Mouse (Mus musculus) embryonic facial prominence, embryonic 10.5 days (tissue): ENCODE results near the gene Ahdc1. TPM values are rescaled to one million over a fixed set of nuclear protein-coding genes. Genes with fewer than 3 reads are reported as not detected.
A peak's percentile ranks its signal among the peaks of the same experiment; 100 is the strongest.

Experiments
- DNase-seq: peaks from one replicate; pipeline ENCODE4 v3.0.0-alpha.2; 2017; ENCODE audit warnings: low spot score
- H3K27ac ChIP-seq: fragments of 300-500 bp; sonication (generic); replicated peaks from 2 replicates; pipeline ENCODE4 v1.5.1; 2016; ENCODE audit warnings: mild to moderate bottlenecking
- H3K27me3 ChIP-seq: fragments of 300-500 bp; sonication (generic); replicated peaks from 2 replicates; pipeline ENCODE4 v1.6.1; 2016; ENCODE audit warnings: low read depth, mild to moderate bottlenecking; ENCODE audit not compliant: poor library complexity, severe bottlenecking
- H3K36me3 ChIP-seq: fragments of 300-500 bp; sonication (generic); replicated peaks from 2 replicates; pipeline ENCODE4 v1.6.1; 2016; ENCODE audit warnings: mild to moderate bottlenecking, moderate library complexity
- H3K4me1 ChIP-seq: fragments of 300-500 bp; sonication (generic); 2 replicates; pipeline ENCODE4 v1.6.1; 2016
- H3K4me3 ChIP-seq: fragments of 300-500 bp; sonication (generic); 2 replicates; pipeline ENCODE4 v1.5.1; 2016; ENCODE audit warnings: mild to moderate bottlenecking, moderate library complexity
- H3K9me3 ChIP-seq: fragments of 300-500 bp; sonication (generic); 2 replicates; pipeline ENCODE4 v1.6.1; 2016; ENCODE audit warnings: mild to moderate bottlenecking
- WGBS: fragments of 180-500 bp; shearing (Covaris S2); methylation state at CpG from one replicate; pipeline ENCODE4 v1.1.7; 2016; 5-methylcytosine and 5-hydroxymethylcytosine counted together
- polyA plus RNA-seq: library from polyadenylated mRNA; unstranded; fragments of >200 nt; fragmentation: Nextera tagmentation; extraction: Ambion mirVana; gene quantifications from 2 replicates; pipeline ENCODE4 v1.2.1, GENCODE M21; 2016

Gene Ahdc1
- polyA plus RNA-seq, 1 experiment from 2014 or later = 11.5 TPM

- Histone ChIP-seq H3K27ac (peak overlapping the region; percentile 75; the same call in 1 of the 2 replicates), H3K4me1 (peaks cover 96% of the 10 kb centered on the region), H3K27me3 (peaks cover 10% of the 10 kb centered on the region), H3K4me3 (peak overlapping the region; percentile 99), H3K36me3 (peaks cover 20% of the 10 kb centered on the region; the same call in 1 of the 2 replicates), H3K9me3 (no peaks in the 10 kb centered on the region)
- WGBS = 29% methylated on average over 10 of the region's 10 CpGs
- DNase-seq = no peak
Measured at GRCm38 (mm10) chr4:133014896-133015709, 4.0 kb downstream of the Ahdc1 start.

GRCm38 (mm10) chr4:133015710-133016651, 4.9 kb downstream of the Ahdc1 start:
- H3K4me3 ChIP-seq = peak overlapping the region; percentile 99
- H3K9me3 ChIP-seq = no peaks in the 10 kb centered on the region
- peak overlapping the region; percentile 75 for H3K27ac ChIP-seq
- H3K36me3 ChIP-seq = peaks cover 20% of the 10 kb centered on the region; the same call in 1 of the 2 replicates
- 24% methylated on average over 9 of the region's 9 CpGs for WGBS
- H3K27me3 ChIP-seq = 0 out of 2 replicates have a peak, but pooled peaks cover 1% of the 10 kb centered on the region
- H3K4me1 ChIP-seq = peaks cover 96% of the 10 kb centered on the region
- DNase-seq = no peak

- DNase-seq = no peak
- Histone ChIP-seq H3K4me1 (peaks cover 97% of the 10 kb centered on the region), H3K36me3 (peaks cover 20% of the 10 kb centered on the region; the same call in 1 of the 2 replicates), H3K27ac (peak overlapping the region; percentile 75), H3K4me3 (peak overlapping the region; percentile 99), H3K27me3 (no peaks in the 10 kb centered on the region), H3K9me3 (no peaks in the 10 kb centered on the region)
- WGBS = 38% methylated on average over 4 of the region's 4 CpGs
Measured at GRCm38 (mm10) chr4:133016677-133017415, 5.8 kb downstream of the Ahdc1 start.

- Histone ChIP-seq H3K4me1 (peaks cover 98% of the 10 kb centered on the region), H3K4me3 (peak overlapping the region; percentile 99; the same call in 1 of the 2 replicates), H3K27ac (peak overlapping the region; percentile 75), H3K36me3 (peaks cover 20% of the 10 kb centered on the region), H3K9me3 (no peaks in the 10 kb centered on the region), H3K27me3 (no peaks in the 10 kb centered on the region)
- WGBS = 45% methylated on average over 6 of the region's 6 CpGs
- DNase-seq = no peak
Measured at GRCm38 (mm10) chr4:133017597-133018262, 6.7 kb downstream of the Ahdc1 start.

- Histone ChIP-seq H3K4me3 (no peak overlapping the region), H3K36me3 (peaks cover 25% of the 10 kb centered on the region), H3K27ac (0 out of 2 replicates have a peak overlapping the region, but pooled peaks have one; percentile 40), H3K4me1 (peaks cover 98% of the 10 kb centered on the region), H3K27me3 (no peaks in the 10 kb centered on the region), H3K9me3 (no peaks in the 10 kb centered on the region)
- DNase-seq = no peak
- 68% methylated on average over 3 of the region's 3 CpGs for WGBS
Measured at GRCm38 (mm10) chr4:133018263-133018798, 7.3 kb downstream of the Ahdc1 start.

- Histone ChIP-seq H3K27me3 (no peaks in the 10 kb centered on the region), H3K9me3 (no peaks in the 10 kb centered on the region), H3K27ac (peak overlapping the region; percentile 70), H3K36me3 (peaks cover 36% of the 10 kb centered on the region), H3K4me1 (peaks cover 98% of the 10 kb centered on the region), H3K4me3 (peak overlapping the region; percentile 44)
- 22% methylated on average over 5 of the region's 6 CpGs for WGBS
- DNase-seq = no peak
Measured at GRCm38 (mm10) chr4:133020721-133021120, 9.7 kb downstream of the Ahdc1 start.

- Histone ChIP-seq H3K4me1 (peaks cover 98% of the 10 kb centered on the region), H3K4me3 (peak overlapping the region; percentile 44), H3K36me3 (peaks cover 41% of the 10 kb centered on the region), H3K9me3 (no peaks in the 10 kb centered on the region), H3K27me3 (no peaks in the 10 kb centered on the region), H3K27ac (peak overlapping the region; percentile 70)
- WGBS = 9% methylated on average over 9 of the region's 9 CpGs
- DNase-seq = peak; percentile 49
Measured at GRCm38 (mm10) chr4:133021181-133021671, 10.2 kb downstream of the Ahdc1 start.

- DNase-seq = peak; percentile 52
- H3K27me3 ChIP-seq = no peaks in the 10 kb centered on the region
- peaks cover 98% of the 10 kb centered on the region for H3K4me1 ChIP-seq
- peaks cover 47% of the 10 kb centered on the region for H3K36me3 ChIP-seq
- H3K27ac ChIP-seq = peak overlapping the region; percentile 70
- no peaks in the 10 kb centered on the region for H3K9me3 ChIP-seq
- peak overlapping the region; percentile 44 for H3K4me3 ChIP-seq
- WGBS = 15% methylated on average over 14 of the region's 14 CpGs
Measured at GRCm38 (mm10) chr4:133022217-133022616, 11.2 kb downstream of the Ahdc1 start.

GRCm38 (mm10) chr4:133022954-133023635, 12.0 kb downstream of the Ahdc1 start:
- WGBS = 64% methylated on average over 14 of the region's 14 CpGs
- H3K4me1 ChIP-seq = peaks cover 97% of the 10 kb centered on the region
- DNase-seq = no peak

GRCm38 (mm10) chr4:133023636-133024035, 12.6 kb downstream of the Ahdc1 start:
- Histone ChIP-seq H3K4me3 (no peak overlapping the region), H3K36me3 (peaks cover 47% of the 10 kb centered on the region), H3K27me3 (no peaks in the 10 kb centered on the region), H3K9me3 (no peaks in the 10 kb centered on the region), H3K4me1 (peaks cover 97% of the 10 kb centered on the region), H3K27ac (0 out of 2 replicates have a peak overlapping the region, but pooled peaks have one; percentile 5)
- WGBS = 87% methylated on average over 6 of the region's 6 CpGs
- DNase-seq = no peak

More at GRCm38 (mm10) chr4:133022954-133023635, 12.0 kb downstream of the Ahdc1 start:
- Histone ChIP-seq H3K27me3 (no peaks in the 10 kb centered on the region), H3K27ac (peak overlapping the region; percentile 70), H3K4me3 (peak overlapping the region; percentile 44), H3K36me3 (peaks cover 51% of the 10 kb centered on the region), H3K9me3 (no peaks in the 10 kb centered on the region)
